Mouse (Mus musculus): ENCODE measurements around the gene Lrrc32.

DNA sequence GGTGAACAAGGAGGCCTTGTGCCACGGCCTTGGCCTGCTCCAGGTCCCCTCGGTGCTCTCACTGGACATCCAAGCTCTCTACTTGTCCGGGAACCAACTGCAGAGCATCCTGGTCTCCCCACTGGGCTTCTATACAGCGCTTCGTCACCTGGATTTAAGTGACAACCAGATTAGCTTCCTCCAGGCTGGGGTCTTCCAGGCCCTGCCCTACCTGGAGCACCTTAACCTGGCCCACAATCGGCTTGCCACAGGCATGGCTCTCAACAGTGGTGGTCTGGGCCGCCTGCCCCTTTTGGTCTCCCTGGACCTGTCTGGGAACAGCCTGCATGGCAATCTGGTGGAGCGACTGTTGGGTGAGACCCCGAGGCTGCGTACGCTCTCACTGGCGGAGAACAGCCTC, 9.0 kb downstream of the Lrrc32 start:
- TF ChIP-seq CTCF (IDR thresholded peaks at IDR 0.05; ENCODE audit: low read depth, low read length): no peak
- no peak for TF ChIP-seq EP300 (IDR thresholded peaks at IDR 0.05; ENCODE audit: insufficient read depth, low read depth, low read length)
- TF ChIP-seq POLR2A (IDR thresholded peaks at IDR 0.05; ENCODE audit: insufficient read depth, low read length): no peak
